Mouse (Mus musculus) bone marrow macrophage, adult 2 months (primary cell): ENCODE measurements around the gene Nxpe4.

Source experiments
- CTCF ChIP-seq: IDR thresholded peaks from 2 replicates; pipeline ENCODE4 v1.5.1; 2012; ENCODE audit warnings: low read depth, mild to moderate bottlenecking, low read length, moderate library complexity
- POLR2A ChIP-seq: IDR thresholded peaks from 2 replicates; pipeline ENCODE4 v1.6.1; 2012; ENCODE audit warnings: mild to moderate bottlenecking, low read depth, low read length, borderline replicate concordance

- TF ChIP-seq CTCF (no peak), POLR2A (no peak)
Measured at GRCm38 (mm10) chr9:48276831-48277230, 115.0 kb downstream of the Nxpe4 start.
